Mouse (Mus musculus) neural tube, embryonic 11.5 days (tissue): Measurements from ENCODE around the gene Pdlim4. TPM values are rescaled to one million over a fixed set of nuclear protein-coding genes. Genes with fewer than 3 reads are reported as not detected.
A peak's percentile ranks its signal among the peaks of the same experiment; 100 is the strongest.

Experiments used
- ATAC-seq: fragments of 200-750 bp; cut with Nextera tagmentation; 2 replicates; pipeline ENCODE4 v1.8.0; 2017; ENCODE audit warnings: moderate number of reproducible peaks, mild to moderate bottlenecking, moderate TSS enrichment, moderate library complexity; ENCODE audit not compliant: insufficient read depth, low FRiP score, low TSS enrichment
- DNase-seq: peaks from one replicate; pipeline ENCODE4 v3.0.0-alpha.2; 2015; ENCODE audit warnings: low spot score
- H3K27ac ChIP-seq: fragments of 300-500 bp; sonication (generic); 2 replicates; pipeline ENCODE4 v1.5.1; 2014; ENCODE audit warnings: low read depth, mild to moderate bottlenecking, low read length
- H3K27me3 ChIP-seq: fragments of 300-500 bp; sonication (generic); 2 replicates; pipeline ENCODE4 v1.6.1; 2014; ENCODE audit warnings: mild to moderate bottlenecking, low read length, mixed read lengths; ENCODE audit not compliant: control insufficient read depth, insufficient read depth
- H3K36me3 ChIP-seq: fragments of 300-500 bp; sonication (generic); 2 replicates; pipeline ENCODE4 v1.6.1; 2014; ENCODE audit warnings: mild to moderate bottlenecking, low read length, moderate library complexity, mixed read lengths; ENCODE audit not compliant: control insufficient read depth, insufficient read depth
- H3K4me1 ChIP-seq: fragments of 300-500 bp; sonication (generic); 2 replicates; pipeline ENCODE4 v1.6.1; 2014; ENCODE audit warnings: low read length, mixed read lengths; ENCODE audit not compliant: control insufficient read depth, insufficient read depth
- H3K4me2 ChIP-seq: fragments of 300-500 bp; sonication (generic); 2 replicates; pipeline ENCODE4 v1.6.1; 2014; ENCODE audit warnings: low read depth, mild to moderate bottlenecking, moderate library complexity
- H3K4me3 ChIP-seq: fragments of 300-500 bp; sonication (generic); 2 replicates; pipeline ENCODE4 v1.5.1; 2014; ENCODE audit warnings: low read depth, low read length
- H3K9ac ChIP-seq: fragments of 300-500 bp; sonication (generic); 2 replicates; pipeline ENCODE4 v1.6.1; 2014; ENCODE audit warnings: mild to moderate bottlenecking, low read length
- H3K9me3 ChIP-seq: fragments of 300-500 bp; sonication (generic); 2 replicates; pipeline ENCODE4 v1.6.1; 2016; ENCODE audit warnings: low read length; ENCODE audit not compliant: control insufficient read depth
- WGBS: fragments of 180-500 bp; shearing (Covaris S2); extraction: QIAGEN DNeasy Blood & Tissue Kit; methylation state at CpG from one replicate; pipeline ENCODE4 v1.1.7; 2014; 5-methylcytosine and 5-hydroxymethylcytosine counted together
- polyA plus RNA-seq: library from polyadenylated mRNA; unstranded; fragments of >200 nt; fragmentation: Nextera tagmentation; extraction: Ambion mirVana; gene quantifications from 2 replicates; pipeline ENCODE4 v1.2.1, GENCODE M21; 2014

Gene Pdlim4
- polyA plus RNA-seq, 1 experiment from 2014 or later = 59.7 TPM

GRCm38 (mm10) chr11:54111976-54112741 lies 43.3 kb upstream of the Pdlim4 start:
- ATAC-seq (no peak), DNase-seq (no peak)
- no peaks in the 10 kb centered on the region for H3K27me3 ChIP-seq
- no peaks in the 10 kb centered on the region for H3K36me3 ChIP-seq
- peaks cover 13% of the 10 kb centered on the region for H3K4me1 ChIP-seq
- H3K4me2 ChIP-seq = peak overlapping the region; percentile 15; the same call in 1 of the 2 replicates
- H3K4me3 ChIP-seq = no peak overlapping the region
- no peaks in the 10 kb centered on the region for H3K9me3 ChIP-seq
- peak overlapping the region; percentile 31; the same call in 1 of the 2 replicates for H3K9ac ChIP-seq
- H3K27ac ChIP-seq = peak overlapping the region; percentile 63
- 80% methylated on average over 21 of the region's 21 CpGs for WGBS

- H3K4me2 ChIP-seq = no peak overlapping the region
- no peak overlapping the region for H3K9ac ChIP-seq
- H3K4me1 ChIP-seq = peaks cover 13% of the 10 kb centered on the region
- H3K36me3 ChIP-seq = no peaks in the 10 kb centered on the region
- no peak for DNase-seq
- H3K9me3 ChIP-seq = no peaks in the 10 kb centered on the region
- no peak overlapping the region for H3K27ac ChIP-seq
- no peaks in the 10 kb centered on the region for H3K27me3 ChIP-seq
- 88% methylated on average over 7 of the region's 7 CpGs for WGBS
- H3K4me3 ChIP-seq = no peak overlapping the region
- ATAC-seq = no peak
Measured at GRCm38 (mm10) chr11:54111291-54111690, 42.5 kb upstream of the Pdlim4 start.

GRCm38 (mm10) chr11:54108894-54109293 lies 40.1 kb upstream of the Pdlim4 start:
- no peak overlapping the region for H3K9ac ChIP-seq
- no peak for ATAC-seq

GRCm38 (mm10) chr11:54108131-54108530 lies 39.3 kb upstream of the Pdlim4 start:
- Histone ChIP-seq H3K4me1 (peaks cover 8% of the 10 kb centered on the region), H3K9ac (no peak overlapping the region), H3K9me3 (no peaks in the 10 kb centered on the region), H3K4me2 (no peak overlapping the region), H3K36me3 (no peaks in the 10 kb centered on the region), H3K27me3 (no peaks in the 10 kb centered on the region), H3K4me3 (no peak overlapping the region), H3K27ac (no peak overlapping the region)
- 67% methylated on average over 3 of the region's 3 CpGs for WGBS
- ATAC-seq = no peak
- no peak for DNase-seq

More at GRCm38 (mm10) chr11:54108894-54109293, 40.1 kb upstream of the Pdlim4 start:
- no peaks in the 10 kb centered on the region for H3K9me3 ChIP-seq
- H3K36me3 ChIP-seq = no peaks in the 10 kb centered on the region
- WGBS = 88% methylated on average over 5 of the region's 5 CpGs
- no peak overlapping the region for H3K27ac ChIP-seq
- peaks cover 13% of the 10 kb centered on the region for H3K4me1 ChIP-seq
- H3K4me2 ChIP-seq = no peak overlapping the region
- no peak for DNase-seq
- H3K27me3 ChIP-seq = no peaks in the 10 kb centered on the region
- H3K4me3 ChIP-seq = no peak overlapping the region

- Histone ChIP-seq H3K27me3 (no peaks in the 10 kb centered on the region), H3K9me3 (no peaks in the 10 kb centered on the region), H3K4me3 (no peak overlapping the region), H3K27ac (no peak overlapping the region), H3K4me1 (no peaks in the 10 kb centered on the region; the same call in 1 of the 2 replicates), H3K36me3 (no peaks in the 10 kb centered on the region), H3K4me2 (no peak overlapping the region), H3K9ac (no peak overlapping the region)
- 87% methylated on average over 7 of the region's 7 CpGs for WGBS
- DNase-seq (no peak), ATAC-seq (no peak)
Measured at GRCm38 (mm10) chr11:54107239-54107638, 38.4 kb upstream of the Pdlim4 start.

GRCm38 (mm10) chr11:54106676-54107075 lies 37.9 kb upstream of the Pdlim4 start:
- no peak for DNase-seq
- Histone ChIP-seq H3K36me3 (no peaks in the 10 kb centered on the region), H3K9ac (no peak overlapping the region), H3K4me1 (no peaks in the 10 kb centered on the region), H3K4me3 (no peak overlapping the region), H3K9me3 (no peaks in the 10 kb centered on the region), H3K27me3 (no peaks in the 10 kb centered on the region), H3K4me2 (no peak overlapping the region), H3K27ac (no peak overlapping the region)
- 84% methylated on average over 3 of the region's 3 CpGs for WGBS
- no peak for ATAC-seq

- H3K4me2 ChIP-seq = no peak overlapping the region
Measured at GRCm38 (mm10) chr11:54105011-54105410, 36.2 kb upstream of the Pdlim4 start.

GRCm38 (mm10) chr11:54102706-54103449 lies 34.1 kb upstream of the Pdlim4 start:
- Histone ChIP-seq H3K9ac (no peak overlapping the region), H3K27ac (no peak overlapping the region), H3K36me3 (no peaks in the 10 kb centered on the region), H3K27me3 (no peaks in the 10 kb centered on the region), H3K4me1 (no peaks in the 10 kb centered on the region), H3K4me3 (no peak overlapping the region), H3K9me3 (no peaks in the 10 kb centered on the region), H3K4me2 (no peak overlapping the region)
- WGBS = 79% methylated on average over 10 of the region's 10 CpGs
- ATAC-seq (no peak), DNase-seq (no peak)

More at GRCm38 (mm10) chr11:54105011-54105410, 36.2 kb upstream of the Pdlim4 start:
- 93% methylated on average over 6 of the region's 6 CpGs for WGBS
- no peak overlapping the region for H3K9ac ChIP-seq
- H3K4me3 ChIP-seq = no peak overlapping the region
- DNase-seq (no peak), ATAC-seq (no peak)
- no peak overlapping the region for H3K27ac ChIP-seq
- H3K4me1 ChIP-seq = no peaks in the 10 kb centered on the region
- no peaks in the 10 kb centered on the region for H3K27me3 ChIP-seq
- H3K9me3 ChIP-seq = no peaks in the 10 kb centered on the region
- H3K36me3 ChIP-seq = no peaks in the 10 kb centered on the region
